Mouse (Mus musculus): ENCODE measurements around the gene Sfxn3. TPM values are rescaled to one million over a fixed set of nuclear protein-coding genes. Genes with fewer than 3 reads are reported as not detected.
A peak's percentile ranks its signal among the peaks of the same experiment; 100 is the strongest.
"Not testable (repeated sequence)": the region's sequence is repeated elsewhere in the genome, so short reads cannot be mapped to it uniquely, and the experiment has no call there.

Sfxn3 gene
- polyA plus RNA-seq, 1 experiment from 2014 or later: 27.4 TPM

DNA sequence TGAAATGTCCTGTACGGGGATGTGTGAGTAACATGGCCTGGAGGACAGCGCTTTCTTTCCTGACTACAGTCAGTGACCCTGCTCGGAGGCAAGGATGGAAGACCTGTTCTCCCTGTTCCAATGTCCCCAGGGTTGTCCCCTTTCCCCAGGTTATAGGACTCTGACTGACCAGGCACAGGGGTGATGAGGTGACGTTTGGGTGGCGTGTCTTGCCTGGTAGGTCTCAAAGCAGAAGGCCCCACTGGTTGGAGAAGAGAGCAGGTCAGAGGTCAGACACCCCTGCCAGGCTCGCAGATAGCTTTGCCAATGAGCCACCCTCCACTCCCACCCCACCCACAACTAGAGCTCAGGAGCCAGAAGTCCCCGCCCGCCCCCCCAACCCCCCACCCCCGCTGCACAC lies 17.7 kb upstream of the Sfxn3 start:
- no peak for ATAC-seq (ENCODE audit: low FRiP score, low TSS enrichment)
- Histone ChIP-seq H3K36me3 (ENCODE audit: insufficient read depth, low read length) (peaks cover 42% of the 10 kb centered on the region), H3K27me3 (ENCODE audit: insufficient read depth, low read length) (no peaks in the 10 kb centered on the region), H3K4me2 (replicated peaks; ENCODE audit: low read depth, low read length) (no peak overlapping the region), H3K9ac (replicated peaks; ENCODE audit: low read length) (no peak overlapping the region), H3K4me3 (ENCODE audit: low read length) (no peak overlapping the region), H3K4me1 (ENCODE audit: insufficient read depth, low read length) (peaks cover 26% of the 10 kb centered on the region), H3K9me3 (ENCODE audit: low read length) (no peaks in the 10 kb centered on the region), H3K27ac (ENCODE audit: low read length) (no peak overlapping the region)
- WGBS: 59% methylated on average over 7 of the region's 9 CpGs

DNA sequence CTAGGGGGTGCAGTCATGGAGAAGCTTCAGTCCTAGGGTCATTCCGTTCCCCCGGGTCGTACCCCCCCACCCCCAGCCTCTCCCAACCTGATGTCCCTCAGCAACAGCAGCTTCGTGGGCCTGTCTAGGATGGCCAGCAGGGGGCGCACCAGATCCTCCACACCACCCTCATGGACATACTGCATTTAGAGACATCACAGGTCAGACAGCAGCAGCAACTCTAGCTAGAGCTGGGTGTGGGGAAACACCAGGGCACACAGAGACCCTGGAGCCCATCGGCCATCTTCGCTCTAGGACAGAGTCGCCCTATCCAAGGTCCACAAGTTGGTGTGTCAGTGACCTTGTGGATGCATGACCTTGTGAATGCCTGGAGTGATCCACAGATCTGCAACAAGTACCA lies 17.2 kb upstream of the Sfxn3 start:
- no peak overlapping the region for H3K9ac ChIP-seq (replicated peaks; ENCODE audit: low read length)
- no peak overlapping the region for H3K4me2 ChIP-seq (replicated peaks; ENCODE audit: low read depth, low read length)
- 29% methylated on average over 8 of the region's 8 CpGs for WGBS
- no peak overlapping the region for H3K27ac ChIP-seq (ENCODE audit: low read length)
- peaks cover 26% of the 10 kb centered on the region for H3K4me1 ChIP-seq (ENCODE audit: insufficient read depth, low read length)
- peaks cover 37% of the 10 kb centered on the region for H3K36me3 ChIP-seq (ENCODE audit: insufficient read depth, low read length)
- no peaks in the 10 kb centered on the region for H3K27me3 ChIP-seq (ENCODE audit: insufficient read depth, low read length)
- ATAC-seq (ENCODE audit: low FRiP score, low TSS enrichment): peak; percentile 33
- H3K4me3 ChIP-seq (ENCODE audit: low read length): no peak overlapping the region
- no peaks in the 10 kb centered on the region for H3K9me3 ChIP-seq (ENCODE audit: low read length)

DNA sequence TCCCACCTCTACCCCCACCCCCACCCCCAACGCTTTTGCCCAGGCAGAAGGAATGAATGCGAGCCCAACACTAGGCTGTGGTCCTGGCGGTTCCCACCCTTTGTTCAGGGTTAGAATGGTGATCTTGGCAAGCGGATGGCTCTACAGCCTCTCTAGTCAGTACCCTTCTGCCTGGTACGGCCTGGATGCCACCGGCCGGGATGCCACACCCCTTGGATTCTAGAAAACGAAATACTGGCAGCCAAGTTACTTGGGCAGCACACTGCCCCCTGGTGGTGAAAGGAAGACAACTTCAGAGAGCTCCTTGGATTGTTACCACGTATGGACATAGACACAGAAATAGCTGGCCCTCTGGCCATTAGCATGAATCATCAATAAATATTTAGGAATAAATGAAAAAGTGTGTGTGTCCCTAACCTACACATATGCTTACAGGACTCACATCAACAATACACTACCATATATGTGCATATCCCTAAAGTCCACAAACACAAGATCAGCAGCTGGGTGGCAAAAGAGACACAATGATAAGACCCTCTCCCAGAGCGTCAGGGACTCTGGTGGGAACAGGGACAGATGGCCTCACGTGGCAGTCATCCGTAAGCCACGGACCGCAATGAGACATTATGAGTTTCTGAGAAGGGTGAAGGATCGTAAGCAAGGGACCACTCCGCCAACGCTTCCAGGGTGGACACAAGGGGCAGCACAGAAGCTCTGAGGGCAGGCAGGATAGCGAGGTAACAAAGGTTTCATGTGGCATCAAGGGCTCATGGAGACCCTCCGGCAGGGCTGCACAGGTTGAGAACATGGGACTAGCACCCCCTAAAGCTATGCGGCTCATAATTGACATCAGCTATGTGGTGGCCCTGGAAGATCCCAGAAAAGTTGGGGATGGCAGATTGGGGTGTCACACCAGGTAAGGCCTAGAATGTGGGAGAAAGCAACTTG lies 16.3 kb upstream of the Sfxn3 start:
- WGBS: 39% methylated on average over 20 of the region's 20 CpGs
- no peaks in the 10 kb centered on the region for H3K27me3 ChIP-seq (ENCODE audit: insufficient read depth, low read length)
- H3K4me3 ChIP-seq (ENCODE audit: low read length): peak overlapping the region; percentile 14
- H3K9ac ChIP-seq (replicated peaks; ENCODE audit: low read length): no peak overlapping the region
- ATAC-seq (ENCODE audit: low FRiP score, low TSS enrichment): peak; percentile 16; the same call in 1 of the 2 replicates
- peaks cover 26% of the 10 kb centered on the region for H3K4me1 ChIP-seq (ENCODE audit: insufficient read depth, low read length)
- H3K27ac ChIP-seq (ENCODE audit: low read length): no peak overlapping the region
- H3K9me3 ChIP-seq (ENCODE audit: low read length): no peaks in the 10 kb centered on the region
- H3K36me3 ChIP-seq (ENCODE audit: insufficient read depth, low read length): peaks cover 27% of the 10 kb centered on the region
- H3K4me2 ChIP-seq (replicated peaks; ENCODE audit: low read depth, low read length): peak overlapping the region; percentile 42

DNA sequence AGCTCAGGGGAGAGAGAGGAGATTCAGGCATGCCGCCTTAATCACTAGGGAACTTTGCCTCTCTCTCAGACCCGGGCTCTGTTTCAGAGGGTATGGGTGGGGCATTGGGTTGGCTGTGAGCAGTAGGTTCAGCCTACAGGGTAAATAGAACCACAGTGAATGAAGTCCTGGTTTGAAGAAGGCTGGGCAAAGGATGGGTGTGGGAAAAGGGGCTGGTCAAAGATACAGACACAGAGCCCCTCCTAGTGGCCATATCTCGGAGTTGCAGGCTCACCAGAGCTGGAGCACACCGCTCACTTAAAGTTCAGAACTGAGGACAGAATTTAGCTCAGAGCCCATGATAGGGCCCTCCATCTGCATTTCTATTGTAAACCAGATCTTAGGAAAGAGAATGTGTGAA lies 15.5 kb upstream of the Sfxn3 start:
- H3K4me3 ChIP-seq (ENCODE audit: low read length): no peak overlapping the region
- no peak overlapping the region for H3K9ac ChIP-seq (replicated peaks; ENCODE audit: low read length)
- WGBS: 20% methylated on average over 4 of the region's 4 CpGs
- ATAC-seq (ENCODE audit: low FRiP score, low TSS enrichment): peak; percentile 43; the same call in 1 of the 2 replicates
- no peak overlapping the region for H3K27ac ChIP-seq (ENCODE audit: low read length)
- peaks cover 26% of the 10 kb centered on the region for H3K4me1 ChIP-seq (ENCODE audit: insufficient read depth, low read length)
- no peaks in the 10 kb centered on the region for H3K27me3 ChIP-seq (ENCODE audit: insufficient read depth, low read length)
- no peaks in the 10 kb centered on the region for H3K9me3 ChIP-seq (ENCODE audit: low read length)
- H3K4me2 ChIP-seq (replicated peaks; ENCODE audit: low read depth, low read length): no peak overlapping the region
- peaks cover 20% of the 10 kb centered on the region for H3K36me3 ChIP-seq (ENCODE audit: insufficient read depth, low read length)

DNA sequence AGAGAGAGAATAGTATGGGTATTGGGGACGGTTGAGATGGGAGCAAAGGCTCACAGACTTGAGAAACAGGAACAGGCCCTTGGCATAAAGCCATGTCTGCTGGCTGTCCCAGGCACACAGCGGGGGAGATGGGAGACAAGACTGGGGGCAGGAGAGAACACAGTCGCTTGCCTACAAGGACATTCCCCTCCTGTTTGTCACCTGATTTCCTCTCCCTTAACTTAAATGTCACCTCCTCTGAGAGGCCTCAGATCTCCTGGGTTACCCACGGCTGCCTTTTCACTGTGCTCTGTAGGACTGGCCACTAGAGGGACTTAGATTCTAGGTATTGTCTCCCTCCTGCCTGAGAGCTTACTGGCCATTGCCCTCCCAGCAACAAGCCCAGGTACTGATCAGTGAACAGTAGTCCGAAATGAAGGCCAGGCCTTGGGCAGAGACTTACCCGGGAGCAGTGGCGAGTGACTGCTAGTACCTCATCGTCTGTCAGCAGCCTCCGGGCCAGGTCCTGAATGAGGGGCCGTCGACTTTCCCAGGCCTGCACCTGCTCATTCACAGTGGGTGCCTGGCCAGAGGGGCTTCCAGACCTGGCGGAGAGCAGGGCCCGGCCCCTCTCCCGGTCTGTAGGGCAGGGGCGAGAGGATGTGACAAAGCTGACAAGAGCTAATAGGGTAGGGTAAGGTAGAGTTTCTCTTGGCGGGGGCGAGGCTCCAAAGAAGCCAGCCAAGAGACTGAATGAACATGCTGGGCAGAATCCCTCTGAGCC lies 14.6 kb upstream of the Sfxn3 start:
- Histone ChIP-seq H3K9me3 (ENCODE audit: low read length) (no peaks in the 10 kb centered on the region), H3K36me3 (ENCODE audit: insufficient read depth, low read length) (peaks cover 10% of the 10 kb centered on the region; the same call in 1 of the 2 replicates), H3K4me1 (ENCODE audit: insufficient read depth, low read length) (peaks cover 24% of the 10 kb centered on the region), H3K27me3 (ENCODE audit: insufficient read depth, low read length) (no peaks in the 10 kb centered on the region), H3K9ac (replicated peaks; ENCODE audit: low read length) (peak overlapping the region; percentile 31), H3K4me2 (replicated peaks; ENCODE audit: low read depth, low read length) (no peak overlapping the region), H3K27ac (ENCODE audit: low read length) (no peak overlapping the region), H3K4me3 (ENCODE audit: low read length) (no peak overlapping the region)
- no peak for ATAC-seq (ENCODE audit: low FRiP score, low TSS enrichment)
- 56% methylated on average over 17 of the region's 17 CpGs for WGBS

DNA sequence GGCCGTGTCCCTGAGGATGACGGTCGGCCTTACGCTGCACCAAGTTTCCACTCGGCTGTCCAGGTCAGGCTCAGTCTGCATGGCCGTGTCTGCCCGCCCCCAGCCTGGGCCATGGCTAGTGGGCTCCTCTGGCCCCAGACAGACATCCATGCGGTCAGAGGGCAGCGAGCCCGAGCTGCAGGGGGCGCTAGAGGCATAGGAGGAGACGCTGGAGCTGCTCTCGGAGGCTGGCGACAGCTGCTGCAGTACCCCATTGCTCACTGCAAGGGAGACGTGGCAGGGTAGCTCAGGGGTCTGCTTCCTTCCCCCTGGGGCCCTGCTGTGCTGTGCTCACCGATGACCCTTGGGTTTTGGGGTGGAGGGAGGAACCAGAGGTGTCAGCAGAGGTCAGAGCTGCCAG lies 10.4 kb upstream of the Sfxn3 start:
- Histone ChIP-seq H3K4me3 (ENCODE audit: low read length) (no peak overlapping the region), H3K36me3 (ENCODE audit: insufficient read depth, low read length) (no peaks in the 10 kb centered on the region), H3K27ac (ENCODE audit: low read length) (no peak overlapping the region), H3K9ac (replicated peaks; ENCODE audit: low read length) (no peak overlapping the region), H3K4me1 (ENCODE audit: insufficient read depth, low read length) (peaks cover 5% of the 10 kb centered on the region; the same call in 1 of the 2 replicates), H3K4me2 (replicated peaks; ENCODE audit: low read depth, low read length) (no peak overlapping the region), H3K27me3 (ENCODE audit: insufficient read depth, low read length) (peaks cover 15% of the 10 kb centered on the region; the same call in 1 of the 2 replicates), H3K9me3 (ENCODE audit: low read length) (no peaks in the 10 kb centered on the region)
- ATAC-seq (ENCODE audit: low FRiP score, low TSS enrichment): no peak
- WGBS: 23% methylated on average over 16 of the region's 16 CpGs

DNA sequence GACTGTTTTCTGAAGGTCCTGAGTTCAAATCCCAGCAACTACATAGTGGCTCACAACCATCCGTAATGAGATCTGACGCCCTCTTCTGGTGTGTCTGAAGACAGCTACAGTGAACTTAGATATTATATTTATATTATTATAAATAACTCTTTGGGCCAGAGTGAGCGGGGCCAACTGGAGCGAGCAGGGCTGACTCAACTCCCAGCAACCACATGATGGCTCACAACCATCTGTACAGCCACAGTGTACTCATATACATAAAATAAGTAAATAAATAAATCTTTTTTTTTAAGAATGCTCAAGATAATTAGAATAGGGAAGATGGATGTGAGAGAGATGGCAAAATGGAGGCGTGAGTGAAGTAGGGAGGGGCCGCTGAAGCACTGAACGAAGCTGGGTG lies 9.1 kb upstream of the Sfxn3 start:
- not testable (repeated sequence) for H3K9ac ChIP-seq (replicated peaks; ENCODE audit: low read length); ATAC-seq (ENCODE audit: low FRiP score, low TSS enrichment)
- 89% methylated on average over 7 of the region's 7 CpGs for WGBS

DNA sequence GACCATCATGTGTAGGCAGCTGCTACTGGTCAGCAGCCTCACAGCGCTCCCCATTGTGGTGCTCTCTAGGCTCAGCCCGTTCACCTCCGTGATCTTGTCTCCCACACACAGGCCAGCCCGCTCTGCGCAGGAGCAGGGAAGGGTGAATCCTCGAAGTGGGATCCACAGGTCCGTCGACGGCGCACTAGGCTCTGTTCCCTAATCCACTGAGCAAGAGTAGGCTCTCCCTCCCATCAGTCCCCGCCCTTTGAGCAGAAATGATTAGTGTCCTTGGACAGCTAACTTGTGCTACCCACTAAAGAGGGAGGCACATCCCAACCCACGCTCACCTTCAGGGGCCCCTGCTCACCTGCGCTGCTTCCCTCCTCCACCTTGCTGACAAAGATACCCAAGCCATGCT lies 7.1 kb upstream of the Sfxn3 start:
- Histone ChIP-seq H3K9me3 (ENCODE audit: low read length) (no peaks in the 10 kb centered on the region), H3K36me3 (ENCODE audit: insufficient read depth, low read length) (no peaks in the 10 kb centered on the region), H3K9ac (replicated peaks; ENCODE audit: low read length) (no peak overlapping the region), H3K4me1 (ENCODE audit: insufficient read depth, low read length) (peaks cover 5% of the 10 kb centered on the region; the same call in 1 of the 2 replicates), H3K4me2 (replicated peaks; ENCODE audit: low read depth, low read length) (no peak overlapping the region), H3K27me3 (ENCODE audit: insufficient read depth, low read length) (peaks cover 24% of the 10 kb centered on the region), H3K27ac (ENCODE audit: low read length) (no peak overlapping the region), H3K4me3 (ENCODE audit: low read length) (no peak overlapping the region)
- 0 out of 2 replicates have a peak, but pooled peaks have one; percentile 27 for ATAC-seq (ENCODE audit: low FRiP score, low TSS enrichment)
- WGBS: 44% methylated on average over 13 of the region's 13 CpGs

More for the DNA sequence above, 9.1 kb upstream of the Sfxn3 start:
- H3K27ac ChIP-seq (ENCODE audit: low read length); H3K4me2 ChIP-seq (replicated peaks; ENCODE audit: low read depth, low read length); H3K4me1 ChIP-seq (ENCODE audit: insufficient read depth, low read length); H3K36me3 ChIP-seq (ENCODE audit: insufficient read depth, low read length); H3K9me3 ChIP-seq (ENCODE audit: low read length); H3K4me3 ChIP-seq (ENCODE audit: low read length): not testable (repeated sequence)
- H3K27me3 ChIP-seq (ENCODE audit: insufficient read depth, low read length): peaks cover 15% of the 10 kb centered on the region; the same call in 1 of the 2 replicates

DNA sequence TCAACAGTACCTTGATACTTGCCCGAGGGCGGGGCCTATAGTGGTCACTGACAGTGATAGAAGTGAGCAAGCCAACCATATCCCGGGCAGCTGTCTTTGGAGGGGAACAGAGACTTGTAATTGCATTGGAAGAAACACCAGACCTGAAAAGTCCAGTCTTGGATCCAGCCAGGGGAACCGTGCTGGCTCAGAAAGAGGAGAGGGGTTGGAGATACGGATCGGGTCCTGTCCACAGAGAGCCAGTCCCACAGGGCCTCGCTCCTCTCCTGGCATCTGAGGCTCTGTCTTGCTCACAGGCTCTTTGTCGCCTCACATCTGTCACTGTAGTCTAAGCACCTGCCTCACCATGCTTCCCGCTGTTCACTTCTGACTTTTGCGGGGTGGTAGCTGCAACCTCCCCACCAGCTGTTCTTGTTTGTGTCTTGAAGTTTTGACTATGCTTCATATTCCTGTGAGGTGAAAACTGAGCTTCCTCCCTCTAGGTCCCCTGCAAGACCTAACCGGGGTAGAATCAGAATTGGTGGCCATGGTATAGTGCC lies 2.8 kb upstream of the Sfxn3 start:
- Histone ChIP-seq H3K4me3 (ENCODE audit: low read length) (no peak overlapping the region), H3K4me1 (ENCODE audit: insufficient read depth, low read length) (peaks cover 32% of the 10 kb centered on the region), H3K27ac (ENCODE audit: low read length) (no peak overlapping the region), H3K9ac (replicated peaks; ENCODE audit: low read length) (no peak overlapping the region), H3K36me3 (ENCODE audit: insufficient read depth, low read length) (no peaks in the 10 kb centered on the region), H3K27me3 (ENCODE audit: insufficient read depth, low read length) (peaks cover 27% of the 10 kb centered on the region), H3K9me3 (ENCODE audit: low read length) (no peaks in the 10 kb centered on the region), H3K4me2 (replicated peaks; ENCODE audit: low read depth, low read length) (no peak overlapping the region)
- ATAC-seq (ENCODE audit: low FRiP score, low TSS enrichment): no peak
- WGBS: 46% methylated on average over 11 of the region's 11 CpGs
